Mouse (Mus musculus) heart, postnatal 10 days (tissue): Measurements from ENCODE around the gene Ddx25. TPM values are rescaled to one million over a fixed set of nuclear protein-coding genes. Genes with fewer than 3 reads are reported as not detected.

ENCODE experiments used
- DNase-seq, 2 experiments: peaks; one replicate each; pipeline ENCODE4 v3.0.0; 2021
- intact Hi-C: fragments of 180-260 bp; cut with DNase I; formaldehyde crosslinking; loops from one replicate; pipeline ENCODE4 v1.15.1; 2025
- total RNA-seq, 2 experiments: library from RNA; stranded (reverse); gene quantifications; 2 replicates each; pipeline ENCODE4 v1.2.3; 2021

Gene Ddx25
- under 1 TPM in 1 of 2 experiments, not detected in 1; 0.02 TPM for total RNA-seq

DNA sequence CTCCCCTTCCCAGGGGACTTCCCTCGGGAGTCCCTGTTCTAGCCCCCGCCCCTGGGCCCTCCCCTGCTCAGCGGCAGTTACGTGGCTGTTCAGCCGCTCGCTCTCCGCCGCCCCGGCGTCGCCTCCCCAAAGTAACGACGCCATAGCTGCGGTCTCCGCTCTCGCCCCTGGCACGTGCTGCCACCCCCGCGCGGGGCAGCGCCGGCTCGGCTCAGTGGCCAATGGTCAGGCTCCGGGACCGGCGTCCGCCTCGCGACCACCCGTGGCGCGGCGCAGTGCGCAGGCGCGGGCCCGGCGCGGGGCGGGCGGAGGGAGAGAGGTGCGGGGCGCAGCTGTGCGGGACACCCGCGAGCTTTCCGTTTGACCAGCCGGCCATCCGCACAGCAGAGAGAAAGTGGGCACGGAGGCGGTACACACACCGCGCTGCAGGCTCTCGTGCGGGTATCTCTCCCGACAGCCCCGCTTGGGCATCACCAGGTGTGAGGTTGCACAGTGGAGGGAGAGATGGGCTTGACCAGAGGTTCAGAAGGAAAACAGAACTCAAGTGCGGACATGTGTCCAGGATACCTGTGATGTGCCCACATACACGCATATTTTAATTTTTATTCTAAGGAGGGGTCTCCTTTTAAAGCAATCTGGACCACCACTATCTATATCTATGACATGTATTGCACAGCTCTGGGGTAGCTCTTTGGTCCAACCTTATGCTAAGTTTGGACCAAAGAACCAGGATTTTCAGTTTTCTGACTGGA is at the start of gene Ddx25, which contains the start of gene Pus3:
TSS of gene Ddx25 (minus strand) at position 272 of the 752 bp plus-strand sequence.
TSS of gene Pus3 (plus strand) at position 339 of the 752 bp plus-strand sequence.
- DNase-seq, result no peak
- intact Hi-C loops, result no loop called here

DNA sequence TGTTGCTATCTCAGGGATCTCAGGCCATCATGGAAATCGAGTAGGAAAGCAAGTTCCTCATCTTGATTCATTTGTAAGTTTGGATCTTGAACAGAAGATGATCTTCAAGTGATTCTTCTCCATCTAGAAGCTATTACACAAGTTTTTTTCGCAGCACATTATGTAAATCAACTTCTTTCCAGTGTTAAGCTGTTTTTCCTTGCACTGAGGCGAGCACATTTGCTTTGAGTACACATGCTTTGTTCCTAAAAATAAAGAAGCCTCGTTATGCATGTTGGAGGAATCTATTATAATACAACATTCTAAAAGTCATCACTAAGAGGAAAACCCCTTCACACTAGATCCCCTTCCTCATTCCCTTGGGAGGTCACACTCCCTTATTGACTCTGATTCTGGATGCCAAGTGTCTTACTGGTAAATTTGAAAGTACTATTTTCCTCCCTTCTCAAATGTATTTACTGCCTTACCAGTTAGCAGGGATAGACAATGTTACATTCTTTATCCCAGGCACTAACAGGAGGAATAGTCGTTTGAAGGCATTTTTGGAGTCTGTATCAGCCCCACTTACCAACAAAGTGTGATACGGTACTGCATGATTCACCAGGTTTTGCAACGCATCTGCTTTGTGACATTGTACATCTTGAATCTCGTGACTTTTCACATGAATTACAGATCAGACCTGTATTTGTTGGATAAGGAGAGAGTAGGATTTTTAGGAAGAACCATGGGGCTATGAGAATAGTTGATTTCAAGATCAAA is 49.5 kb upstream of the Ddx25 start:
- no peak for DNase-seq
- intact Hi-C loops, result no loop called here

DNA sequence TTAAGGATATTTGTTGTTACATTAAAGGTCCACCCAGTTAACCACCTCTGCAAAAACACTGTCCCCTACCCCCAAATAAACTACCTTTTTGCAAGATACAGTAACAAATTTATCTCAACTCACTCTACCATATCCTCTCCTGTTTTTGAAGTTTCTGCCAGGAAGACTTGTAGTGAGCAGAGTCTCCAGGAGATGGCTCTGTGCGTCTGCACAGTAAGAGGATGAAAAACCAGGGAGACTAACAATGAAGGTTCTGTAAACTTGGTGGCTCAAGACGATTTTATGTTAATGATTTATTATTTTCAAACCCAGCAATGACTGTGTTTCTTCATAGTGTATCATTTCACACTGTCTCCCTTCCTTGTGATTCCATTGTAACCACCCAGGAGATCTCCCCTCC is 34.6 kb upstream of the Ddx25 start:
- peak; percentile 21 to 41 for DNase-seq
- intact Hi-C loops, result loop anchor here (2.0 to 10.0 kb wide), 3 partner anchors 114 to 1096 kb away; partner anchors contain the start of gene Gm7257

DNA sequence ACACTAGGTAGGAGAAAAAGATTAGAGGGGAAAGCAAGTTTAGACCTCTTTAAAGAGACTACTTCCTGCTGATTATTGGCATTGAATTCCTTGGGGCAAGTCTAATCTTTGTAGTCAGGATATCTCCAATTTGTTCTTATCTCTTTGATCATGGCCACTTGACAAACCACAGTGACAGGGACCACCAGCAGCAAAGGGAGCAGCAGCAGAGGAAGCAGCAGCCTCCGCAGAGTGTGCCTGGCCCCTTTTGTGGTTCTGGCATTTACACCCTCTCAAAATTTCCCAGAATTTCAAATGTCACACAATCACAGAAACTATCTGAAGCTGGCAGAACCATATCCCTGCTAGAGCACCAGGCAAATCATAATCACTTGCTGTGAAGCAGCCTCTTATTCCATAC is 29.3 kb upstream of the Ddx25 start:
- intact Hi-C loops, result no loop called here
- no peak for DNase-seq

DNA sequence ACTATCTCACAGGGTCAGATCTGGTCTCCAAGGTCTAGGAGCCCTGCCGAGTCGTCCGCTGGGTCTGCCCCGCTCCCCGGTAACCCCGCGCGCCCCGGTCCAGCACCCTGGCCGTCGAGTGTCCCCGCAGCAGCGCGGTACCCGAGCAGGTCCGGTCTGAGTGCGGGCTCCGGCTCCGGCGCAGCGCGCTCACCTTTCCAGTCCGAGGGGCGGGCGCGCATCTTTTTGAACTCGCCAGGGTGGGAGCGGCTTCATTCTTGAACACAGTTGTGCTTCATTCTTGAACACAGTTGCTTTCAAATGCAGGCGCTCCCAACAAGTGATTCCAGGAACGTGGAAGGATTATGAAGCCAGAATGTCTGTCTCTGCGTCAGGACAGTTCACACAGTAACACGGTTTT is 16.1 kb upstream of the Ddx25 start:
- DNase-seq, result no peak
- intact Hi-C loops, result no loop called here

DNA sequence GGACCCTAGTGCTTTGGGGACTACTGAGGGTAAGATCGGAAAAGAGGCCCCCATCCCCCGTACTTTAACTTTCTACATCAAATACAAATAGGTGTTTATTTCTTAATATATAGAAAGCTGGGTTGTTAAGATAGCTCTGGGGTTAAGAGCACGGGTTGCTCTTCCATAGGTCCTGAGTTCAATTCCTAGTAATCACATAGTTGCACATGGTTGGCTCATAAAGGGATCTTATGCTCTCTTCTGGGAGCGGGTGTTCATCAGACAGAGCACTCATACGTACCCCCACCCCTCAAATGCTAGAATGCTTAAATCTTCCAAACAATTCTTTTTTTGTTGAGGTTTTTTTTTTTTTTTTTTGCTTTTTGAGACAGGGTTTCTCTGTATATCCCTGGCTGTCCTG is 12.3 kb upstream of the Ddx25 start:
- intact Hi-C loops, result no loop called here
- DNase-seq, result no peak

DNA sequence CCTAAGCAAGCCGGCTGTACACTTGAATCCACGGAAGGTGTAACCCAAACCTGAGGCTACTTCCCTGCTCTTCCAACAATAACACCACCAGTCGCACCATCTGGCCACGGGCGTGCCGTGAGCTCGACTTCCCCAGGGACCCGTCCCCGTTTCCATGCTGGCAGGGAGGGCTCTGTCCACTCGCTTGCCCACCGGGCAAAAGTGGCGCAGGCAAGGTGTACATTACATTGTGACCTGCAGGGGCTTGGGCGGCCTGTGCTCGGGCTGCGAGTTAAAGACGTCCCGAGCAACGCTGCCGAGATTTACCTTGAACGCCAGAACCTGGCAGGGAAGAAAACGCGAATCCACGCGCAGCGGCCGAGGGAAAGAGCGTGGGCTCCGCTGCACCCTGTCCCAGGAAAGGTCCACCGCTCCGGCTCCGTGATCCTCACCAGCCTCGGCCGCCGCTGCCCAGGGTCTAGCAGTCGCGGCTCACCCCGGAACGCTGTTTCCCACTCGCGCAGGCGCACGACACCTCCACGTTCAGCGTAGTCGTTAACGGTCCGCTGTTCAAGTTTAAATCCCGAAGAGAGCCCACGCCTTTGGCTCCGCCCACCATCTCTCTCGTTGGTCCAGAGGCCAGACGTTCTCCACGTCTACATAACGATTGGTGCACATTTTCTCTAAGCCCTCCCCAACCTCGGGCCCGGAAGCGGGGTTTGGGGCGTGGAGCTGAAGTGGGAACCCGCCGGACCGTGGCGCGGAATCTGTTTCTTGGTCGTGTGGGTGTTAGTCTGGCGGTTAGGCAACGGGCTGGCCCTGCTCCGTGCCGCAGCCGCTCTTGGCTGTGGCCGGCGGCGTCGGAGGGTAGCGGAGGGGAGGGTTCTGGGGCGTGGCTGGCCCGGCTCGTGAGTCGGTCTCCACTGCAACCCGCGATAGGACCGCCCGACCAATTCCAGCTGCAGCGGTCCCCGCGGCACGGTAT is 11.5 kb upstream of the Ddx25 start, which contains the start of the genes Pate2 and Hyls1:
TSS of gene Pate2 (plus strand) at position 714 of the 964 bp plus-strand sequence.
TSS of gene Hyls1 (minus strand) at position 828 of the 964 bp plus-strand sequence.
- peak; percentile 94 for DNase-seq
- intact Hi-C loops, result no loop called here

DNA sequence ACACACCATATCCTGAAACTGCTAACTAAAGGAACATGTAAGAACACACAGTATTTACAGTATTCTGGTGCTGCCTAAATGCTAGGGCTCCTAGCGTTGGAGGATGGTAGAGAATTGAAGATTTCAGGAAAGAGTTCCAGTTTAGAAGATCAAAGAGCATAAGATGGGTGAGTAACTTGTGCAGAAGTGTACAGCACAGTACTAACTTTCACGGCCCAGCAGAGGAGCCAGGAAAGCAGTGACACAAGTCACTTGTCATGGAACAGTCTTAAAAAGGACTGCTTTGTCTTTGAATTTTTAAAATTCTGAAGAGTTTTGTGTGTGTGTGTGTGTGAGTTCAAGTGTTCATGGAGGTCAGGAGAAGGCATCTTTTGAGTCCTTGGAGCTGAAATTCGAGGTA is 9.7 kb upstream of the Ddx25 start:
- intact Hi-C loops, result no loop called here
- no peak for DNase-seq

DNA sequence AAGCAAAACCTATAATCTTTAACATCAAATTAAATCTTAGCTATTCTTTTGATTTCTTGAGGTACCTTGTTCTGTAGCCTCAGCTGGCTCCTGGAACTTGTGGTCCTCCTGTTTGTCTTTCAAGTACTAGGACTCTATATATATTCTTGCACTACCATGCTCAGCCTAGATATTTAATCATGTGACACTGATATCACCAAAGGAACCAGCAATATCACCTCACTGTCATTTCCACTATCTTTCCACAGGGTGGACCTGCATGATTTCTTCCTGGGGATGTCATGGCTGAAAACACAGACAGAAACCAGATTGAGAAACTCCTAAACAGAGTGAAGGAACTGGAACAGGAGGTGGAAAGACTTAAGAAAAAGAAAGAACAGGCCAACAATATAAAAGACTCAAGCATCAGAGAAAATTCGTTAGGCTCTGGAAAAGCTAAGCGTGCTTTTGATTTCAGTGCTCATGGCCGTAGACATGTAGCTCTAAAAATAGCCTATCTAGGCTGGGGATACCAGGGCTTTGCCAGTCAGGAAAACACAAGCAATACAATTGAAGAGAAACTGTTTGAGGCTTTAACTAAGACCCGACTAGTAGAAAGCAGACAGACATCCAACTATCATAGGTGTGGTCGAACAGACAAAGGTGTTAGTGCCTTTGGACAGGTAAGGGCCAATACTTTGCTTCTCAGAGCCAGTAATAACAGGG is 6.4 kb upstream of the Ddx25 start:
- no peak for DNase-seq
- intact Hi-C loops, result no loop called here

DNA sequence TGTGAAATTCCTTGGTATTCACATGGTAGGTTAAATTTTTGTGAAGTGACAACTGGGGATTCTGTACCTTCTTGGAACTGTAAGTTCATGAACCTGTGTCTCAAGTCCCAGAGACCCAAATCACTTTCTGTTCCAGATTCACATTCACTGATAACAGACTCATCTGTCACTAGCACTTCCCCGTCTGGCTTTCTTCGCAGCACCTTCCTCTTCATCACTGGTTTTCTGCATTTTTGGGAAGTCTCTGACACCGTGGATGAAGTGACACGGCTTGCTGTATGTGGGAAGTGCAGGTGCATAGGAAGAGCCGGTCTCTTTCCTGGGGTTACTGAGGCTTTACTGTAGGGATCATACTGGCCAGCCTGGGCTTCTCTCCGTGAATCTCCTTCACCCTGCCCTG is 3.3 kb upstream of the Ddx25 start:
- intact Hi-C loops, result no loop called here
- no peak for DNase-seq

DNA sequence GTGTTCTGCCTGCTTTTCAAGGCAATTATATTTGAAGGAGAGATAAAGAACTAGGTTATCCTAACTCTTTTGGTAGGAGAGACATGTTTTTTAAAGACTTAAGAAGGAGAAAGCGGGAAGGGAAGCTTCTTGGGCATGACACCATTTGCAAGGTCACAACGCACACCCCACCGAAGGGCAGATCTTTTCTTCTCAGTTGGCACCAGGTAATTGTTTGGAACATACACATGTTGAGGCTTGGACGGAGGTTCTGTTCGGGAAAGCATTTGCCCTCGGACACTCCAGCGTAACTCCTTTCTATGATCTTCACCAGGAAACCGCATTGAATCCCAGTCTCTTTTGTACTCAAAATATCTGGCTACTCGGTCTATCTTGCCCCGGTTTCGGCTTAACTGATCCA is 2.7 kb upstream of the Ddx25 start:
- no peak for DNase-seq
- intact Hi-C loops, result no loop called here

DNA sequence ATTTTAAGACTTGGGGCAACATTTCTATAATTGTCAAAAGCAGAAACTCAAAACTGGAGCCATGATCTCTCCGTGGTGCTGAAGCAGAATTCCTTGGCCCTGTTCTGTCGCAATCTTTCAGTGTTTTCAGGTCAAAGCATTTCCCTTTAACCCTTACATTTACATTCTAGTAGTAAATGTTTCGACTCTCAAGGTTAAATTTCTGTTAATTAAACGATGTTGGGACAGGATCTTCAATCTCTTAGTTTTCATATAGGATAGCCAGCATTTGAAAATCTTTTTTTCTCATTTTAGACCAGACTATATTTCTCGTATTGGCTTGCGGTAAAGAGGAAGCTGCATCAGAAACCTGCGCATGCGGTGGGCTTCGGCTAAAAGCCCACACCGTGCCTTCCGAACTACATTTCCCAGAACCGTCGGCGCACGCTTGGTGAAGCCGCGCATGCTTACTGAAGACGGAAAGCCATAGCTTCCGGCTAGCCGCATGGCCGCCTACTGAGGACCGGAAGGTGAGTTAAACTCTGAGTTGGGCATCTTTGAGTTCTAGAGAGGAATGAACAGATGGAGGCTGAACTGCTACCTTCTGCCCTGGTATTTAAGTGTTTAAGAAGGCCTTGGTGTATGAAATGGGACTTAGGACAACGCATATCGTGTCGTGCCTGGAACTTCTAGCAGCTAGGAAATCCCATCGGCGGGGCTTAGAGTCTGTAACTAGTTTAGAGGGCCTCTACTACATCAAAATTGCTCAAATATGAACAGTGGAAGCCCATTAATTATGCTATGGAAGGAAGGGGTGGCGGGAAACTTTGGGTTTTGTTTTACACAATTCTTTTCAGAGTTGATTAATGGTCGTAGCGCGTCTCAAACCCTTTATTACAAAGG is 922 bp upstream of the Ddx25 start:
- intact Hi-C loops, result no loop called here

DNA sequence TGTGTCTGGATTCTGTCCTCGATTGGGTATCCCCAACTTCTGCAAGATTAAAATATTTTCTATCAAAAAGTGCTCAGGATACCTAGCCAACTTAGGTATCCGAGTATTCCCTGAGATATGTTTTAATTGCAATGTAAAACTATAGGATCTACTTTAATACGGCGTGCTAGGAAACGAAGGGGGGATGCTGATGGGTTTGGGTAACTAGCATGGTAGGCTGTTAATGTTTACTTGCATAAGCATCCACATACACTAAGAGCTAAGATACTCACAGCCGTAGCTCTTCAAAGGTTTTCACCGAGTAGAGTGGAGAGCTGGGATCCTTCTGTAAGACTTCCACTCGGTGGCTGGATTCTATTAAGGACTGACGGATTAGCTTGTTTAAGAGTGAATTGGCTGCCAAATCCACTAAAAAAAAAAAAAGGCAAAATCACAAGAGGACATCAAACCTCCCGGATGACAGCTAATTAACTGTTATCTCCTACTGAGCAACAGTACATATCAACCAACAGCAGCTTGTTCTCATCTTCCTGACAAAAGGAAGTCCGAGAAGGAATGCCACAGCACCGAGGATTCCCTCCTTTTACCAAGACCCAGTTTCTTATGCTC is 1.7 kb downstream of the Ddx25 start:
- no peak for DNase-seq
- intact Hi-C loops, result no loop called here

More for the DNA sequence above, 922 bp upstream of the Ddx25 start:
- DNase-seq, result peak; percentile 81 to 83

DNA sequence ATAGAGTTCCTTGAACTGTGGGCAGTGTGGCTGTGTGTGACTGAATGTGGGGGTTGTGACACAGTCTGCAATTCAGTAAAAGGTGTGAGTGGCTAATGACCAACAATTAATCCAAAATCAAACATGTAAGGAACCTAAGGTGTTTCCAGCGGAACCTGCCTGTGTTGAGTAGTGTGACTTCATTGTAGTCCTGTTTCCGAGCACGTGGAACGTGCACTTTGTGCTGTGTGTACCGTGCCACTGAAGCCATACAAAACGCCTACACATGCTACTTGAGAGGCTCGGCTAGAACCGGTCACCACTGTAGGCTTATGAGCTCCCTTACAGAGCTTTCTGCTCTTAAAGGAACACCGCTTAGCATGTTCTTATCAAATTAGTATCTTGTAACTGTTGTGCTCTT is 9.9 kb downstream of the Ddx25 start:
- DNase-seq, result no peak
- intact Hi-C loops, result loop anchor here (10.0 kb wide), 1 partner anchor 524 kb away; no protein-coding TSS in a partner anchor

DNA sequence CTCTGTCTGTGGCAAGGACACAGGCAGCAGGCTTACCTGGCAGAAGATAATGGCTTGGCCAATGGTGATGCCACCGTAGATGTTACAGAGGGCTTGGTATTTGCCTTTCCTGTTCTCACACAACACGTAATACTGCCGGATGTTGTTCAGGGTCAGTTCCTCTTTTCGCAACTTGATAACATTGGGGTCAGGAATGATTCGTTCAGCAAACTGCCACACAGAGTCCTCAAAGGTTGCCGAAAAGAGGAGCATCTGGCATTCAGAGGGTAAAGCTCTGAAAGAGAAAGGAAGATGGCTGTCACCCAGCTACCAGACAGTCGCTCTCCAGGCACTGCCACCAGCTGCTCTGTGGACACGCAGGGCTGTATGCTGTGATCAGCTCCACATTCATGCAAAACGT is 11.6 kb downstream of the Ddx25 start:
- no peak for DNase-seq
- intact Hi-C loops, result loop anchor here (10.0 kb wide), 1 partner anchor 522 kb away; no protein-coding TSS in a partner anchor

DNA sequence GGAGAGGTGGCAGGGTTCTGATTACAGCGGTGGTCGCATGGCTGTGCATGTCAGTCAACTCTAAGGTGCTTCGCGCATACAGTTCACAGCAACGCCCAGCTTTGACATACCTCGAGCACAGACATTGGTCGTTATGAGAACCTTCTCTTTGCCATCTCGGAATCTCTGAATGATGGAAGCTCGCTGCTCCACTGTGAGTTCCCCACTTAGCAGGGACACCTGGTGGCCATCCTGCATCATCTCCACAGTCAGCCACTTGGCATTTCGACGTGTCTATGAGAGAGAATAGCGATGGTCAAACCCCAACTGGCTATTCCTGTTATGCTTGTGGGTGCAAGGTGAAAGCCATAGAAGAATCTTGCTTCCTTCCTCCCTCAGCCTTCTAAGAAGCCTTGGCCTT is 12.6 kb downstream of the Ddx25 start:
- DNase-seq, result no peak
- intact Hi-C loops, result loop anchor here (10.0 kb wide), 1 partner anchor 521 kb away; no protein-coding TSS in a partner anchor

DNA sequence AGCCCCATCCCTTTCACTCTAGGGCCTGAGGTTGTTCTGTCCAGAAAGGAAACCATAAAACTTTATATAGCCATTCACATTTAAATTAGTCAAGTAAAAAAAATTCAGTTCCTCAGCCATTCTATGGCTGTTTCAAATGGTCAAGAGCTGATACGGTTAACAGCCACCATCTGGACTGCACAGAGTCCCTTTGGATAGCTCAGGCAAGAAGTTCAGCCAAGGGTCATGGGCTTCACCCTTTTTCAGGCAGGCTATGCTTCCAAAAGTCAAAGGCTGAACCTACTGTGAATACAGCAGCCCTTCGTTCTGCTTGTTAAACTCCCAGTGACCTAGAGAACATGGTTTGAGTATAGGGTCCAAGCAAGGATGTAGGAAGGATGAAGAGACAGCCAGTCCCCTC is 13.7 kb downstream of the Ddx25 start:
- DNase-seq, result peak; percentile 43 to 62
- intact Hi-C loops, result loop anchor here (10.0 kb wide), 1 partner anchor 520 kb away; no protein-coding TSS in a partner anchor
